Mouse (Mus musculus): Measurements from ENCODE around the gene Cutal.

- TF ChIP-seq POLR2A (IDR thresholded peaks at IDR 0.05; ENCODE audit: control insufficient read depth, extremely low read depth, insufficient read depth, low read length, poor library complexity) (no peak), CTCF (IDR thresholded peaks at IDR 0.05; ENCODE audit: borderline replicate concordance, control insufficient read depth, extremely low read depth, insufficient read depth, low read length, poor library complexity) (no peak)
These were observed 40.6 kb upstream of the Cutal start for GRCm38 (mm10) chr2:34833624-34834023.

All from thymus, adult 2 months (tissue).